Mouse (Mus musculus): ENCODE data around the gene Ppm1l. TPM values are rescaled to one million over a fixed set of nuclear protein-coding genes. Genes with fewer than 3 reads are reported as not detected.
"Not testable (repeated sequence)": the region's sequence is repeated elsewhere in the genome, so short reads cannot be mapped to it uniquely, and the experiment has no call there.

Gene Ppm1l
- total and polyA plus RNA-seq, 3 experiments = not detected

DNA sequence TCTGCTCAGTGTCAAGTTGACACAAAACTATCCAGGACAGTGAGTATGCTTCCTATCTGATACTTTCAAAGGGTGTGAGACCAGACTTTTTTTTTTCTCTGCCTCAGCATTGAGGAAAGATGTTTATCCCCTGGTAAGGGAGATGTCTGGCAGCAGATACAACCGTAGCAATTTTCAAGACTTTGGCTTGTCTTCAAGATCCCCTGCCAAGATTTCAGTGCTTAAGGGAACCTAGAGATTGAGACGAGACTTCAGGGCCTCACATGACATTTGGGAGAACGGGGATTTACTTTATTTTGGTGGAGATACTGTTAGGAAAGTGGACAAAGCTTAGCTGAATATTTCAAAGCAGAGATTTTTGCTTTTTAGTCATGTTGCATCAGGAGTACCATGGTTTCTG, 106.1 kb downstream of the Ppm1l start:
- no peaks in the 10 kb centered on the region for H3K4me1 ChIP-seq (ENCODE audit: control insufficient read depth in 1 of 2, insufficient read depth in 2 of 2, low read length in 2 of 2)
- H3K9me3 ChIP-seq (replicated peaks; ENCODE audit: insufficient read depth, low read length) = no peaks in the 10 kb centered on the region
- no peak overlapping the region for H3K9ac ChIP-seq (ENCODE audit: control insufficient read depth, low read depth, low read length, poor library complexity, severe bottlenecking)
- H3K27ac ChIP-seq (ENCODE audit: control insufficient read depth, low read depth, low read length) = no peak overlapping the region
- H3K79me2 ChIP-seq (ENCODE audit: control insufficient read depth, insufficient read depth, low read length, poor library complexity) = no peaks in the 10 kb centered on the region
- H3K27me3 ChIP-seq (ENCODE audit: control insufficient read depth in 1 of 2, insufficient read depth in 2 of 2, low read length in 2 of 2) = no peaks in the 10 kb centered on the region
- no peak for DNase-seq (ENCODE audit: low read depth, low spot score)
- H3K4me3 ChIP-seq (ENCODE audit: control insufficient read depth in 1 of 2, insufficient read depth in 1 of 2, low read depth in 2 of 2, low read length in 2 of 2) = no peak overlapping the region
- TF ChIP-seq MYB (IDR thresholded peaks at IDR 0.05; ENCODE audit: low read depth, low read length) (no peak), KAT2A (conservative IDR thresholded peaks at IDR 0.05; ENCODE audit: low read depth, low read length) (no peak), NRF1 (IDR thresholded peaks at IDR 0.05; ENCODE audit: insufficient read depth, low read depth, low read length, poor library complexity, severe bottlenecking) (no peak), TCF12 (IDR thresholded peaks at IDR 0.05; ENCODE audit: low read depth, low read length) (no peak), MAZ (IDR thresholded peaks at IDR 0.05; ENCODE audit: low read depth, low read length) (no peak), ETS1 (IDR thresholded peaks at IDR 0.05; ENCODE audit: low read depth, low read length) (no peak), ZMIZ1 (IDR thresholded peaks at IDR 0.05; ENCODE audit: low read depth, low read length) (no peak), ZC3H11A (IDR thresholded peaks at IDR 0.05; ENCODE audit: low read depth, low read length) (no peak)
- no peaks in the 10 kb centered on the region for H3K36me3 ChIP-seq (ENCODE audit: control insufficient read depth in 1 of 2, insufficient read depth in 2 of 2, low read length in 2 of 2)

DNA sequence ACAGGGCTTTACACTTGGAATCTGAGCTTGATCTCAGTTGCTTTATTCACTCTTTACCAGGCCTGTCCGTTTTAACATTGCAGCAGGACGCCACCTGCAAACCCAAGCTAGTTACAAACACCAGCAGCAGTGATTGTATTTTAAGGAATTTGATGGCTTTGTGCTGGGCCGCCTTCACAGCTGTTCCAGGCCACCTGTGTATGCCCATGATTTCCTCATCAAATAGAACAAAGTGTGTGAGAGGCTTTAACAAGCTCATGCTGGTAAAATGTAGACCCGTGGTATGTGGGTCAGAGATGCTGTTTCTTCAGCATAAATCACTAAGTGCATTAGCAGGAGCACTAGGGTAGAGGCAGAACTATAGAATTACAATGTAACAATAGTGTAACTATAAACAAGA, 106.7 kb downstream of the Ppm1l start:
- no peaks in the 10 kb centered on the region for H3K9me3 ChIP-seq (replicated peaks; ENCODE audit: insufficient read depth, low read length)
- H3K4me3 ChIP-seq (ENCODE audit: control insufficient read depth in 1 of 2, insufficient read depth in 1 of 2, low read depth in 2 of 2, low read length in 2 of 2) = no peak overlapping the region
- no peak overlapping the region for H3K9ac ChIP-seq (ENCODE audit: control insufficient read depth, low read depth, low read length, poor library complexity, severe bottlenecking)
- no peak for DNase-seq (ENCODE audit: low read depth, low spot score)
- no peak for TF ChIP-seq NELFE (IDR thresholded peaks at IDR 0.05; ENCODE audit: low read depth, low read length)
- no peak for TF ChIP-seq TAL1 (IDR thresholded peaks at IDR 0.05; ENCODE audit: low read length)
- no peak for TF ChIP-seq MAZ (IDR thresholded peaks at IDR 0.05; ENCODE audit: low read depth, low read length)
- no peak for TF ChIP-seq MAX (IDR thresholded peaks at IDR 0.05; ENCODE audit: low read length)
- TF ChIP-seq ELF1 (IDR thresholded peaks at IDR 0.05; ENCODE audit: low read depth, low read length) = no peak
- no peak for TF ChIP-seq ZC3H11A (IDR thresholded peaks at IDR 0.05; ENCODE audit: low read depth, low read length)
- no peak for TF ChIP-seq NRF1 (IDR thresholded peaks at IDR 0.05; ENCODE audit: insufficient read depth, low read depth, low read length, poor library complexity, severe bottlenecking)
- TF ChIP-seq KAT2A (conservative IDR thresholded peaks at IDR 0.05; ENCODE audit: low read depth, low read length) = no peak
- TF ChIP-seq TBP (IDR thresholded peaks at IDR 0.05; ENCODE audit: low read depth, low read length) = no peak
- TF ChIP-seq RAD21 (IDR thresholded peaks at IDR 0.05; ENCODE audit: low read depth, low read length) = no peak
- TF ChIP-seq CHD1 (IDR thresholded peaks at IDR 0.05; ENCODE audit: low read depth, low read length) = no peak
- H3K36me3 ChIP-seq (ENCODE audit: control insufficient read depth in 1 of 2, insufficient read depth in 2 of 2, low read length in 2 of 2) = no peaks in the 10 kb centered on the region
- no peaks in the 10 kb centered on the region for H3K79me2 ChIP-seq (ENCODE audit: control insufficient read depth, insufficient read depth, low read length, poor library complexity)
- no peaks in the 10 kb centered on the region for H3K27me3 ChIP-seq (ENCODE audit: control insufficient read depth in 1 of 2, insufficient read depth in 2 of 2, low read length in 2 of 2)
- no peaks in the 10 kb centered on the region for H3K4me1 ChIP-seq (ENCODE audit: control insufficient read depth in 1 of 2, insufficient read depth in 2 of 2, low read length in 2 of 2)
- H3K27ac ChIP-seq (ENCODE audit: control insufficient read depth, low read depth, low read length) = no peak overlapping the region

GRCm38 (mm10) chr3:69424781-69425180, 108.1 kb downstream of the Ppm1l start:
- not testable (repeated sequence) for H3K36me3 ChIP-seq (ENCODE audit: control insufficient read depth in 1 of 2, insufficient read depth in 2 of 2, low read length in 2 of 2); H3K27me3 ChIP-seq (ENCODE audit: control insufficient read depth in 1 of 2, insufficient read depth in 2 of 2, low read length in 2 of 2); H3K9ac ChIP-seq (ENCODE audit: control insufficient read depth, low read depth, low read length, poor library complexity, severe bottlenecking); DNase-seq (ENCODE audit: low read depth, low spot score); H3K4me1 ChIP-seq (ENCODE audit: control insufficient read depth in 1 of 2, insufficient read depth in 2 of 2, low read length in 2 of 2); H3K27ac ChIP-seq (ENCODE audit: control insufficient read depth, low read depth, low read length); H3K9me3 ChIP-seq (replicated peaks; ENCODE audit: insufficient read depth, low read length); H3K4me3 ChIP-seq (ENCODE audit: control insufficient read depth in 1 of 2, insufficient read depth in 1 of 2, low read depth in 2 of 2, low read length in 2 of 2); H3K79me2 ChIP-seq (ENCODE audit: control insufficient read depth, insufficient read depth, low read length, poor library complexity)
